Mouse (Mus musculus): ENCODE measurements around the gene Cdk17. TPM values are rescaled to one million over a fixed set of nuclear protein-coding genes. Genes with fewer than 3 reads are reported as not detected.

The Cdk17 gene
- total RNA-seq, 2 experiments from 2014 or later: 220 to 224 TPM

Small RNA genes lying within 50 kb of the gene (microRNA-seq; reads per million reads assigned to microRNA genes)
- gene Mir1931: 0.63 to 0.75 reads per million in 2 experiments

Other genes with a start within 250 kb of the Cdk17 start
- gene Cfap54, start 79.3 kb upstream of the Cdk17 start, total RNA-seq (2021): 10 to 100 TPM; 19.6 to 23.7 TPM
- 1 to 10 TPM; 8.7 to 9.5 TPM for gene Elk3, start 150.3 kb downstream of the Cdk17 start, total RNA-seq (2021)

Data from left cerebral cortex, adult 18-20 months (tissue).